Mouse (Mus musculus) adrenal gland, adult (tissue): ENCODE measurements around the gene Arid1b.

Experiments
- DNase-seq, 2 experiments: peaks; one replicate each; pipeline ENCODE4 v3.0.0; 2022 to 2023; ENCODE audit warnings: low spot score in 1 of 2; ENCODE audit not compliant: inconsistent age in 2 of 2

Arid1b gene

DNA sequence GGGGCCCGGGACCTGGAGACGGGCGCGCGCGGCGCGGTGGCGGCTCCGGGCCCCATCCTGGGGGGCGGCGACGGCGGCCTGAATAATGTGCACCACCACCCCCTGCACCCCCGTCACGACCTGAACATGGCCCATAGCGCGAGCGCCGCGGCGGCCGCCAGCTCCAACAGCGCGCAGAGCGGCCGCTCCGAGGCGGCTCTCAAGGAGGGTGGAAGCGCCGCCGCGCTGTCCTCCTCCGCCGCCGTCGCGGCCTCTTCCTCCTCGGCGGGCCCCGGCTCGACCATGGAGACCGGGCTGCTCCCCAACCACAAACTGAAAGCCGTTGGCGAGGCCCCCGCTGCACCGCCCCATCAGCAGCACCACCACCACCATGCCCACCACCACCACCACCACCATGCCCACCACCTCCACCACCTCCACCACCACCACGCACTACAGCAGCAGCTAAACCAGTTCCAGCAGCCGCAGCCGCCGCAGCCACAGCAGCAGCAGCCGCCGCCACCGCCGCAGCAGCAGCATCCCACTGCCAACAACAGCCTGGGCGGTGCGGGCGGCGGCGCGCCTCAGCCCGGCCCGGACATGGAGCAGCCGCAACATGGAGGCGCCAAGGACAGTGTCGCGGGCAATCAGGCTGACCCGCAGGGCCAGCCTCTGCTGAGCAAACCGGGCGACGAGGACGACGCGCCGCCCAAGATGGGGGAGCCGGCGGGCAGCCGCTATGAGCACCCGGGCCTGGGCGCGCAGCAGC, 855 bp downstream of the Arid1b start:
- DNase-seq: peak; percentile 81 to 93

DNA sequence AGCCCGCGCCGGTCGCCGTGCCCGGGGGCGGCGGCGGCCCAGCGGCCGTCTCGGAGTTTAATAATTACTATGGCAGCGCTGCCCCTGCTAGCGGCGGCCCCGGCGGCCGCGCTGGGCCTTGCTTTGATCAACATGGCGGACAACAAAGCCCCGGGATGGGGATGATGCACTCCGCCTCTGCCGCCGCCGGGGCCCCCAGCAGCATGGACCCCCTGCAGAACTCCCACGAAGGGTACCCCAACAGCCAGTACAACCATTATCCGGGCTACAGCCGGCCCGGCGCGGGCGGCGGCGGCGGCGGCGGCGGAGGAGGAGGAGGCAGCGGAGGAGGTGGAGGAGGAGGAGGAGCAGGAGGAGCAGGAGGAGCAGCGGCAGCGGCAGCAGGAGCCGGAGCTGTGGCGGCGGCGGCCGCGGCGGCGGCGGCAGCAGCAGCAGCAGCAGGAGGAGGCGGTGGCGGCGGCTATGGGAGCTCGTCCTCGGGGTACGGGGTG, 1.5 kb downstream of the Arid1b start:
- DNase-seq: peak; percentile 90 to 95

GRCm38 (mm10) chr17:4996121-4996813, 2.1 kb downstream of the Arid1b start:
- peak; percentile 69 to 87 for DNase-seq

GRCm38 (mm10) chr17:4996814-4997549, 2.9 kb downstream of the Arid1b start:
- DNase-seq: peak; percentile 53 to 92

DNA sequence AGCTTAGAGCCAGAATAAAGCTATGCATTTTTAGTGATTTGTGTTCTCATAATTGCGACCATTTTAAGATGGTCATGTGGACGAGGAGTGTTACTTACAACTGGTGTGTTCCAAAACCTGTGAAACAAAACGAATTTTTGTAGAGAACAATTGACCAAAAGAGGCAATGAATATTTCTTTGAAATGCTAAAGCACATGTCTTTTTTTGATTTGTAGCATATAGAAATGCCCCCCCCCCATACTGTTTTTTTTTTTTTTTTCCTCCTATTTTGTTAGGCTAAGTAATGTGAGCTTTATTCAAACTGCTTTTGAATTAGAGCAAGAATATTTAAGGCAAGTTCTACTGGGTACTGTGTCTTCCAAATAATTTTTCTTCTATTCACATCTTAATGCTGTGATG, 3.8 kb downstream of the Arid1b start:
- no peak for DNase-seq

DNA sequence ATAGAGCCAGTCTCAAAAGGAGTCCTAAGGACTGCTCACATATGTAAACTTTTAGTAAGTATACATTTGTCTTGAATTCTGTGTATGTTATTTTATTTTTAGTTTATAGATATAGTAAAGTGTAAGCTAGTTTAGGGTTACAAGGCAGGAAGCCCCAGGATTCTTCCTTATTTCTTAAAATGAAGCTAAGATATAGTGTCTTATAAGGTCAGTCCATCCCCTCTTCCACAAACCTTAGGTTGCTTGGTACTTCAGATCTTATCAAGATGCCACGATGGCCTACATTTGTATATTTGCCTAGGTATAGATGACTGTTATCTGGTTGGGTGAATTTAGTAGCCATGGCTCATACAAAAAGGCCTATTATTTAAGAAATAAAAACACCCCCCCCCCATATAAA, 5.1 kb downstream of the Arid1b start:
- DNase-seq: peak in 1 of 2 experiments; percentile 53

DNA sequence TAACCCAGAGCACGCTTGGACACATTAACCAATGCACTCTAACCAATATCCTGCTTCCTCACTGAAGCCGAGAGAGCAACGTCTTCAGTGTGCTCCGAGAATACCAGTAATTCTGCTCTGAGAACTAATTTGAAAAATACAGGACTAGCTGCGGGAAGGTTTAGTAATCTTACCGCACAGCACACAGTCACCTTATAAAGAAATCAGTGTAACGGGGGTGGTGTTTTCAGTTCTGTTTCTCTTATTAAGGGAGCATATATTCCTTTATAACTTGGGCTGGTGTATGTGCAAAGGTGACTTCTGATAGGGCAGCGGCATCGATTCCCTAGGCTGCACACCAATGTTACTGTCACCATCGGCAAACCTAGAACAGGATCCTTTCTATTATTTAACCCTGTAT, 5.9 kb downstream of the Arid1b start:
- DNase-seq: peak in 1 of 2 experiments; percentile 72

DNA sequence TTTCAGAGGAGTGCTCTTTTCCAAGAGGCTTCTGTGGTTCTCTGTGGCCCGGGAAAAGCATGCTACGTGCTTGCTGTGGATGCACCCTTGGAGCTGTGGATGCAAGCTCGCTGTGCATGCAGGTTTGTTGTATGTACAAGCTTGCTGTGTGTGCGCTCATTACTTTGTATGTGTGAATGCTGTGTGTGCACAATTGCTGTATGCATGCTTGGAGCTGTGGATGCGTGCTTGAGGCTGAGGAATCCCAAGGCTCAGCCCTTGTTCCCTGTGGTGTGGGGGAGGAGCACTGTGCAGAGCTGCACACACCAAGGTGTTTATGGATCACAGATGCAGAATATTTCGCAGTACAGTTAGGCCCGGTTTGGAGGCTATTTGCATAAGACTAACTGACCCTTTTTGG, 6.7 kb downstream of the Arid1b start:
- peak in 1 of 2 experiments; percentile 68 for DNase-seq

- peak; percentile 58 to 79 for DNase-seq
Measured at GRCm38 (mm10) chr17:5001531-5002131, 7.5 kb downstream of the Arid1b start.

GRCm38 (mm10) chr17:5002937-5003508, 8.9 kb downstream of the Arid1b start:
- DNase-seq: peak in 1 of 2 experiments; percentile 71

GRCm38 (mm10) chr17:5004266-5004665, 10.1 kb downstream of the Arid1b start:
- peak in 1 of 2 experiments; percentile 51 for DNase-seq

GRCm38 (mm10) chr17:5004706-5005105, 10.6 kb downstream of the Arid1b start:
- DNase-seq: peak in 1 of 2 experiments; percentile 62

DNA sequence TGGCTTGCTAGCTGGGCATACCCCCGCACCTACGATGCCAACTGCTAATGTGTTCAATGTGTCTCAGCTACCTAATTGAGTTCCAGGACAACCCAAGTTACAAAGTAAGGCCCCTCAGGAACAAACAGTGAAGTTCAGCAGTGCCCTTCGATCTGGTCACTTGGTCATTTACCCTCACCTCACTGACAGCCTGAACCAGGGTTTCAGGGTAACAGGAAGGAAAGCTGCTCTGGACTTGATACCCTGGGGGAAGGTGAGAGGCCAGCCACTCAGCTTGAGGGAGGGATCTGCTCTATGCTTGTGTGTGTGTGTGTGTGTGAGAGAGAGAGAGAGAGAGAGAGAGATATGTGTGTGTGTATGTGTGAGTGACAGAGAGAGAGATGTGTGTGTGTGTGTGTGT, 11.2 kb downstream of the Arid1b start:
- peak in 1 of 2 experiments; percentile 43 for DNase-seq

DNA sequence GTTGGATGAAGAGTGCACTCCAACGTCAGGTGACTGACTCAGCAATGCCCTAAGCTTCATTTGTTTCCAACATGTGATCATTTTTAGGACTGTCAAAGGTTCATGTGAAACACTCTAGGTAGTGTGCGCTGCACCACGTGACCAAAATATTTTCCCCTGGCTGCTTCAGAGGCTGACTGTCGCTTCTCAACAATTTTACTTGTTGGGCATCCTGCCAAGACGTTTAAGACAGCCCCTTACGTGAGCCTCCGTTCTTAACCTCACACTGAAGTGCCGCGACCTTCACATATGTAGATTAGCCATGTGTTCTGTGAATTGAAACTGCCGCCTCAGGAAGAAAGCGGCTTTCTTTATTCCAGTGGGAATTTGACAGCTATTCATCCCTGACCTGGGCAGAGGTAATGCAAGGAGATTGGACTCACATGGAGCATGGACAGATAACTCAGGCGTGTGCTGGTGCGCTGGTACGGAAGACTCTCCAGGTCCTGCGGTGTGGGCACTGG, 13.1 kb downstream of the Arid1b start:
- peak in 1 of 2 experiments; percentile 80 for DNase-seq

DNA sequence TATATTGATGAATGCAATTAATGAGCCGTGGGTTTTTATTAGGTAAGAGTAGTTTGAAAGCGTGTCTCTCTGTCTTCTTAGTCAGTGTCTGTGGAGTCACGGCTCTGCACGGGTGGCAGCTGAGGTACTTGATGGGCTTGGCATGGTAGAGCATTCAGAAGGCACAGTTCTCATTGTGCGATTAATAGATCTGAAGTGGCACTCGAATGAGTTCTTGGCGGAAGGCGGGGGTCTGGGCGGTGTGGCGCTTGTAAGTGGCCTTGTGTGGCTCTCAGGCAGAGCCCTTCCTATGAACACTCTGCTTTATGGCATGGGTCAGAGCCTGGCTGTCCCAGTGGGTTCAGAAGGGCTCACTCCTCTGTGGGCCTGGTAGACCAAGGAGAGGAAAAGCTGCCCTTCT, 14.1 kb downstream of the Arid1b start:
- DNase-seq: peak in 1 of 2 experiments; percentile 49

GRCm38 (mm10) chr17:5008761-5009160, 14.6 kb downstream of the Arid1b start:
- DNase-seq: peak in 1 of 2 experiments; percentile 48

GRCm38 (mm10) chr17:5009526-5010260, 15.6 kb downstream of the Arid1b start:
- DNase-seq: no peak

DNA sequence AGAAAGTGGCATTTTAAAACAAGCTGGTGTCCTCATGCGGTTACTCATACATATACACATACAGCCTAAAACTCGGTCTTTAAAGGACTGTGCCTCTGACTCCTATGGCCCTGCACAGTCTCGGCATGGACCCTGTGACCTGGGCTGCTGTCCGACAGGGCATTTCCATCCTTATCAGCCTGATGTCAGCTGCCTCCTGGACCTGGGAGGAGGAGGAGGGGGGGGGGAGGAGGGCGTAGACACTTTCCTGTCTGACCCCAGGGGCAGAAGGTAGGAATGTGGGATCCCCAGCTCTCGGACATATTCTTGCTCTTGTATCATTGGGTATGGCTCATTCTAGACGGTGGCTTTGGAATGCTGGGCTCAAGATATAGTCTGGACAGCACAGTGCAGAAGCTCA, 16.6 kb downstream of the Arid1b start:
- no peak for DNase-seq

DNA sequence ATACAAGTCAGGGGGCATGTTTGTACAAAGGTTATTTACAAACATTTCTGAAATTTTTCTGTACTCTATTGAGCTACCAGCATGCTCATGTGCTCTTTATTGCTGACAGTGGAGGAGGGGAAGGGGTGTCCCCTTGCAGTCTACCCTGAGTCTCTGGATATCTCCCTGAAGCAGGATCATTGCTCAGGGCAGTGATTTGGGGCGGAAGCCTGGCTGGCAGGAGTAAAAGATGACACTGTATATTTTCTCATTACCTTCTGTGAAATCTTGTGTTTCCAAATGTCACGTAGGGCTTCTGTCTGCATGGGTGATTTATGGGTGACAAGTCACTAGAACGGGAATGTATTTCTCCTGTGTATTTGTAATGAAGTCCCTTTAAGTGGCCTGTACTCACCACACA, 18.0 kb downstream of the Arid1b start:
- DNase-seq: peak in 1 of 2 experiments; percentile 60

- DNase-seq: peak in 1 of 2 experiments; percentile 45
Measured at GRCm38 (mm10) chr17:5012517-5012916, 18.4 kb downstream of the Arid1b start.
